Mouse (Mus musculus) layer of hippocampus, adult 2 months (tissue): ENCODE results near the gene C2cd5. TPM values are rescaled to one million over a fixed set of nuclear protein-coding genes. Genes with fewer than 3 reads are reported as not detected.

Experiments used
- DNase-seq, 2 experiments: peaks; one replicate each; pipeline ENCODE4 v3.0.0; 2022; ENCODE audit warnings: low spot score in 2 of 2
- H3K27ac ChIP-seq: fragments of 200-600 bp; 2 replicates; pipeline ENCODE4 v1.8.1; 2022
- H3K4me3 ChIP-seq: fragments of 200-600 bp; 2 replicates; pipeline ENCODE4 v1.8.1; 2022; ENCODE audit warnings: mild to moderate bottlenecking
- CTCF ChIP-seq: fragments of 200-600 bp; conservative IDR thresholded peaks from 2 replicates; pipeline ENCODE4 v1.8.1; 2022; ENCODE audit warnings: antibody characterized with exemption, mild to moderate bottlenecking, moderate library complexity
- total RNA-seq, 2 experiments: library from RNA; stranded (reverse); gene quantifications; 2 replicates each; pipeline ENCODE4 v1.2.3; 2021

C2cd5 gene
- total RNA-seq, 2 experiments from 2014 or later: 106 to 108 TPM

DNA sequence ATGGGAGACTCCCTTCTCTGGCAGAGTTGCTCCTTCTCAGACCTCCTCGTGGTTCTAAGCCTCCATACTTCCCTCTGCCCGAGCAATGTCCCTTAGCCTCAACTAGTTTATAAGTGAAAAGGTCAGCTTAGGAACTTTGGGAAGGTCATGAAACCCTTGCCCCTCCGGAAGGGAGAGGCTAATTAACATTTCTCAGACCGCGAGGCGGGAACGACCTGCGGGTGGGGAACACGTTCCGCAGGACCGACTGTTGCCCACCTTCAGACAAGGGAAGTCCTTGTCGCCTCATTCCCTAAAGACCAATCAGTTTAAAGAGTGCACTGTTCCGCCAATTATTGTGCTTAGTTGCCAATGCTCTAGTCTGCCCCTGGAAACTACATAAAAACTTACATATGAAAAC lies 8.1 kb upstream of the C2cd5 start:
- no peak for TF ChIP-seq CTCF
- Histone ChIP-seq H3K4me3 (no peak overlapping the region), H3K27ac (no peak overlapping the region)
- DNase-seq: no peak

GRCm38 (mm10) chr6:143107611-143108010 lies 7.7 kb upstream of the C2cd5 start:
- Histone ChIP-seq H3K4me3 (no peak overlapping the region), H3K27ac (no peak overlapping the region)
- TF ChIP-seq CTCF: no peak
- no peak for DNase-seq

DNA sequence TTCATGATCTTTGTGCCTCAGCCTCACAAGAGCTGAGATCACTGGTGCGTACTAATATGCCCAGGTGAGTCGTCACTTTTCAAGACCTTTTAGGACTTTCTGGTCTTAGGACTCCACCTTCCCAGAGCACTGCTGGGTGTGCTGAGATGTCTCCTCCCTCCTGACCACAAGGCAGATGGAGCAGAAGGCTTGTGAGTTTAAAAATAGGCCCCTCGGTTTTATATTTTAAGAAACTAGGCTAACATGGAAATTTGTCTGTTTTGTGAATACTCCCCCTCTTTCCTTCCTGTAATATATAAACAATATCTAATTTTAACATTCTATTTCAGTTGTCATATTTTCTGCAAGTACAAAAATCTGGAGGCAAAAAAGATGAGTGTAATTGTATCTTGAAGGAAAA lies 5.8 kb upstream of the C2cd5 start:
- H3K27ac ChIP-seq: no peak overlapping the region
- DNase-seq: no peak
- no peak for TF ChIP-seq CTCF
- H3K4me3 ChIP-seq: no peak overlapping the region

GRCm38 (mm10) chr6:143103981-143104680 lies 4.2 kb upstream of the C2cd5 start:
- DNase-seq: no peak
- peak; percentile 57 for TF ChIP-seq CTCF
- no peak overlapping the region for H3K27ac ChIP-seq

DNA sequence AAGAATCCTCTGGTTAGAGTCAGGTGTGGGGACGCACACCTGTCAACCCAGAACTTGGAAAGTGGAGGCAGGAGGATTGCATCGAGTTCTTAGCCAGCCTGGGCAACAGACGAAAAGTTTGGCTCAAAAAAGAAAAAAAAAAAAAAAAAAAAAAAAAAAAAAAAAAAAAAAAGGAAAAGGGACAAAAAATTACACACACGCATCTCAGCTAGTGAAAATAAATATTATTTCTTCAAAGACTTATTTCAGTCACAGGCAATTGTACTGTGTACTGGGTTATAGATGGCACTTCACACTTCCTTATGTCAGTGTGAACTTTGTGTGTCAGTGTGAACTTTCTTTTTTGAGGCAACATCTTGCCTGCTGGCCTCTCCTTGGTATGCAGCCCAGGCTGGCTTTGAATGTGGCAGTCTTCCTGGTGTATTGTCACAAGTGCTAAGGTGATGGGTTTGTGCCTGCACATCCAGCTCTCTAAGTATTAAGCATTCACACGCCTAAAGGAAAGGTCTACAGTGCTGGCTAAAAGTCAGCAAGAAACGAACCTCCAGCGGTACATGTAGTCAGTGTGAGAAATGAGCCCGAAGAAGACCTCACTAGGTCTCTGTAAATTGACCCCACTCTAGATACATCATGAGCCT lies 656 bp upstream of the C2cd5 start:
- no peak for TF ChIP-seq CTCF
- Histone ChIP-seq H3K27ac (peak overlapping the region; percentile 98), H3K4me3 (peak overlapping the region; percentile 95)
- DNase-seq: no peak

More at GRCm38 (mm10) chr6:143103981-143104680, 4.2 kb upstream of the C2cd5 start:
- H3K4me3 ChIP-seq: no peak overlapping the region

DNA sequence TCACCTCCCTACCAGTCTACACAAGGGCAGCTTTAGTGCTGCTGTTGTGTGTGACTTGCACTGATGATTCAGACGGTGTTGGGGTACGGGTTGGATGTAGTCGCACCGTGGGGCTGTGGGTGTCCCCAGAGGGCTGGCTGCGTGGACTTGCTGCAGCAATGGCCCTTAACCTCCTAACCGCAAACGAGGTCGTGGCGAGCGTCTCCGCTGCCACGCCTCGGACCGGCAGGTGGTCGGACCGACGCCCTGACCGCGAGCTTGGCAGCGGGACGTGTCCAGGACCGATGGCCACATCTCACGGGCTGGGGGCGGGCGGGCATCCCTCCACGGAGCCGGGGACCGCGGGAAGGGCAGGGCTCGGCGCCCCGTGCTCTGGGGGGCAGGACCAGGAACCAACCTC lies 660 bp downstream of the C2cd5 start:
- Histone ChIP-seq H3K4me3 (peak overlapping the region; percentile 95), H3K27ac (peak overlapping the region; percentile 98)
- DNase-seq: peak in 1 of 2 experiments; percentile 27
- TF ChIP-seq CTCF: peak; percentile 20; the same call in 1 of the 2 replicates

DNA sequence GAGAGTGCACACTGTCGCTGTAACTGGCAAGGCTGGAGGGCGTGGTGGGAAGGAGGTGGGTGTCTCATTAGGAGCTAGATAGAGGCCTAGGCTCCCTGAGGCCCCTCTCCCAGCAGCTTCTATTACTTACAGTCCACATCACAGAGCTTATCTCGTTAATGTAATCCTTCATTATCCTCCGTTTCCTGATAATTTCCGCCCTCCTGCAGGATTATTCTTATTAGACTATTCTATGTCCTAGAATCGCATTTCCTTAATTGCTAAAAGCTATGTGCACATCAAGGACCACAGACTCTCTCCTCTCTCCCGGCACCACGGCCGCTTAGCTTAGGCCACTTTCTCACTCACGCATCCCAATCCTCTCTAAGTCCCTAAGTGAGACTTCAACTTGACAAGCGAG lies 4.8 kb downstream of the C2cd5 start:
- DNase-seq: no peak
- no peak overlapping the region for H3K27ac ChIP-seq

GRCm38 (mm10) chr6:143092856-143093255 lies 7.1 kb downstream of the C2cd5 start:
- no peak for DNase-seq
- no peak for TF ChIP-seq CTCF
- H3K27ac ChIP-seq: no peak overlapping the region
- no peak overlapping the region for H3K4me3 ChIP-seq

More for the DNA sequence above, 4.8 kb downstream of the C2cd5 start:
- no peak for TF ChIP-seq CTCF
- H3K4me3 ChIP-seq: no peak overlapping the region

- DNase-seq: no peak
- no peak overlapping the region for H3K27ac ChIP-seq
- no peak for TF ChIP-seq CTCF
- H3K4me3 ChIP-seq: no peak overlapping the region
These were observed 8.9 kb downstream of the C2cd5 start for GRCm38 (mm10) chr6:143091076-143091475.

DNA sequence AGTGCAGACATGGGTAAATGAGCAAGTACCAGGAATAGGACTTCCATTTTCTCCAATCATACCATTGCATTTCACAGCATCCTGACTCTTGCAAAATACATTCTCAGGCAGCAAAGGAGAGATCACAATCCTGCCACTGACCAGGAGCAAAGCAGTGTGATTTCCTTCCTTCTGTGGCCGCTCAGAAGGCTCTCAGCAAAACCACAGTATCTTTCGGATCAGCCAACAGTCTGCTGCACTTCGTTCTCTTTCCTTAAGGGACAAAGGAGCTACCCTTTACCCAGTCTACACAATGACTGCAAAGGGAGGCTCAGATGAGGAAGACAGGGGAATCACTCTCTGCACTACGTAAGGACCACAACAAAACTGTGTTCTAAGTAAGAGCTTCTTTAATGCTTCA lies 12.6 kb downstream of the C2cd5 start:
- no peak for DNase-seq
- no peak overlapping the region for H3K27ac ChIP-seq
- H3K4me3 ChIP-seq: no peak overlapping the region
- no peak for TF ChIP-seq CTCF

DNA sequence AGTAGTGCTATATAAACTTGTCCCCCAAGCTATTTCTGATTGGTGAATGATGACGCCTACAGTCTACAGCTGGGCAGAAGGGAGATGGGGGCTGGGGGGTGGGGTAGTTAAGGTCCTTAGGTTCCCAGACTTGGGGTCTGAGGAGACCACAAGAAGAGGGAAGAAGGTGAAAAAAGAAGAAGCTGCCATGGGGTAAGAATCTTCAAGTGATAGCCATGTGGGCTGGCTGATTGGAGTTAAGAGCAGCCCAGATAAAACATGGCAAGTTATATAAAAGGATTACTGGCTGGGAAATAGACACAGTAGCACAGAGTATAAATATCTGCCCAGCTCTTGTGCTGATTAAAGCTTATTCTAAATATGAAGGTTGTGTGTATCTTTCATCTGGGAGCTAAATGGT lies 14.0 kb downstream of the C2cd5 start:
- no peak overlapping the region for H3K27ac ChIP-seq
- DNase-seq: no peak
- no peak for TF ChIP-seq CTCF

DNA sequence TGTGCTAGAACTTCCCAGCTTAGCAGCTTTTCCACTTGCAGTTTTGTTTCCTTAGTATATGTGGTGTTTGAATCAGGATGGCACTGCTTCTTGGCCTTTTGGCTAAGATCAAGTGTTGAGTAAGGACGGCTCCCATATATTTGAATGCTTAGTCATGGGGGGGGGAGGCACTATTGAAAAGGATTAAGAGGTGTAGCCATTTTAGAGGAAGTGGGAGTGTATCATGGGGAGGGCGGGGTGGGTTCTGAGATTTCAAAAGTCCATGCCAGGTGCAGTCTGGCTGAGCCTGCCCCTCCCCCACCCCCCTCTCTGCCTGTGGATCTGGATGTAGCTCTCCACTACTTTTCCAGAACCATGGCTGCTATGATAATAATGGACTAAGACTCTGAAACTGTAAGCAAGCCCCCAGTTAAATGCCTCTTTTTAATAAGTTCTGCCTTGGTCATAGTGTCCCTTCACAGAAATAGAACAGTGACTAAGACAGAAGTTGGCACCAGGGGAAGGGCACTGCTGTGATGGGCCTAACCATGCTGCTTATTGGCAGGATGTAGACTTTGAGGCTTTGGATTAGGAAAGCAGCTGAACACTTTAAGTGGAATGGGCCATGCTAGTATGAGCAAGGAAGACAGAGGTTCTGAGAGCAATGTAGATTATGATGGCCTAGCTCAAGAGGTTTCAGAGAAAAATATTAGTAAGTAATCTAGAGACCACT lies 15.5 kb downstream of the C2cd5 start:
- DNase-seq: no peak
- TF ChIP-seq CTCF: no peak
- H3K4me3 ChIP-seq: no peak overlapping the region
- H3K27ac ChIP-seq: no peak overlapping the region

More for the DNA sequence above, 14.0 kb downstream of the C2cd5 start:
- no peak overlapping the region for H3K4me3 ChIP-seq

DNA sequence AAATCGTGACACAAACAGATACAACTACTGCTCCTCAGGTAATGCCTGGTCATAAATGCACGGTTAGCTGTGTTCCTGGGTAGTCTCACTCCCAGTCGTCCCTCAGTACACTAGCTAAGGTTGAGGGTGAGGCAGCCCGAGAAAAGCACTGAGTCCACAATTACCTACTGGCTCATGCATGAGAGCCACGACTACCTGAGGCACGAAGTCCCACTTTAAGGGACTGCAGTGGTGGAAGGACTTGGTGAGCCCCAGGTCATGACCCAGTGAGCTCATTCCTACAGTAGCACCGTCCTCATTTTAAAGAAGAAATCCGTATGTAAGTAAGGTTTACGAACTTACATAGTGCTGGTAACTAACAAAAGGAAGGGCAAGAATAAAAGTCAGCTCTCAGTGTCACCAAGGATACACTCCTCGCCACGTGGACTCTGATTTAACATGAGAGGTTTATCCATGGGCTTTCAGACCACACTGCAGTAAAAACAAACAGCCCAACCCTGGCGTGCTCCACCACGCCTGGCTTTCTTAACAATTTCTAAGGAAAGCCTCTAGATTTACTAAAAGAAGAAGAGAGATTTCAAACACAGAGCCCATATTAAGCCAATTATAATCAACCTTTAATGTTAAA lies 18.3 kb downstream of the C2cd5 start:
- DNase-seq: no peak
- Histone ChIP-seq H3K27ac (no peak overlapping the region), H3K4me3 (no peak overlapping the region)
- no peak for TF ChIP-seq CTCF
